ENCODE assay signal across 28 mouse cellular contexts in the genomic region with DNA sequence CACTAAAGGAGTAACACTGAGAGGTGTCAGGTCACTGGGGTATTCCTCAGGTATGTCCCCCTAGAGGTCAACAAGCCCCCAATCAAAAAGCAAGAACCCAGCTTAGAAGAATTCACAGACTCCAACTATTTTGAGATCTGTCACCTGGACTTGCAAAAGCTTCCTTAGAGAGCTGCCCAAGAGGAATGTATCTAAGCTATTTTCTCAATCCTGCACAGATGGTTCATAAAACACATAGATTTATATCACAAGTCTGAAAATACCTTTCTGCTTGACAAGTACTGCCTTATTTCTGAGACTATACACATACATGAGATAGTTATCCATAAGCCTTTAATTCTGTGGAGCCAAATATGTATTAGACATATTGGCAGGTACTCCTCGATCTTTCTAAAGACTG.
DNase-seq lines count a peak whose midpoint lies in the region; ATAC-seq and TF ChIP-seq lines count a peak whose summit lies in the region.
"Had no signal": no experiment of that assay in that cellular context is flagged by ENCODE, and none has a peak within 500 bp of the region (broad histone marks: within the 10 kb centered on the region; RNA-seq: fewer than 3 reads in every experiment).

No protein-coding gene starts in this region.

- intact Hi-C loops in left cerebral cortex, adult 2 months (cut with DNase I) = no loop called here
- intact Hi-C loops in gastrocnemius, adult 2 months (cut with DNase I) = no loop called here

- H3K9ac ChIP-seq in forebrain, embryonic 16.5 days (replicated peaks; ENCODE audit: low read depth, low read length) = no peak overlapping the region
- H3K9ac ChIP-seq in forebrain, embryonic 11.5 days (ENCODE audit: low read length) = no peak overlapping the region
- H3K9ac ChIP-seq: heart, embryonic 13.5 days; hindbrain, embryonic 14.5 days had no signal

- no peak for TF ChIP-seq POLR2A in cortical plate, adult 2 months (IDR thresholded peaks at IDR 0.05; ENCODE audit: extremely low read depth, insufficient read depth, low read length)

- H3K4me1 ChIP-seq in forebrain, embryonic 16.5 days (replicated peaks; ENCODE audit: control insufficient read depth, insufficient read depth, low read length) = no peaks in the 10 kb centered on the region; the same call in none of the 2 replicates
- no peaks in the 10 kb centered on the region for H3K4me1 ChIP-seq in forebrain, embryonic 11.5 days (replicated peaks; ENCODE audit: control insufficient read depth, insufficient read depth, low read length)
- peaks cover 5% of the 10 kb centered on the region for H3K4me1 ChIP-seq in cortical plate, adult 2 months (ENCODE audit: control insufficient read depth, insufficient read depth, low read length)
- H3K4me1 ChIP-seq: forebrain, embryonic 10.5 days; heart, embryonic 10.5 days; heart, embryonic 13.5 days had no signal

- no peak for TF ChIP-seq CTCF in left cerebral cortex, adult 2 months (IDR thresholded peaks at IDR 0.05)
- TF ChIP-seq CTCF in cortical plate, adult 2 months (IDR thresholded peaks at IDR 0.05; ENCODE audit: extremely low read depth, insufficient read depth, low read length) = no peak
- TF ChIP-seq CTCF in gastrocnemius, adult 2 months (IDR thresholded peaks at IDR 0.05) = no peak

- H3K27me3 ChIP-seq in forebrain, embryonic 16.5 days (replicated peaks; ENCODE audit: control insufficient read depth, insufficient read depth, low read length) = no peaks in the 10 kb centered on the region
- H3K27me3 ChIP-seq in forebrain, embryonic 11.5 days (ENCODE audit: control insufficient read depth, insufficient read depth, low read length) = no peaks in the 10 kb centered on the region
- H3K27me3 ChIP-seq: CH12.LX; heart, embryonic 13.5 days; Patski had no signal

- H3K27ac ChIP-seq in forebrain, embryonic 16.5 days (ENCODE audit: low read length) = no peak overlapping the region
- no peak overlapping the region for H3K27ac ChIP-seq in forebrain, embryonic 11.5 days (ENCODE audit: low read depth, low read length)
- peak overlapping the region; percentile 48 for H3K27ac ChIP-seq in left cerebral cortex, adult 2 months
- peak overlapping the region; percentile 35 for H3K27ac ChIP-seq in cortical plate, adult 2 months (ENCODE audit: insufficient read depth, low read length)
- H3K27ac ChIP-seq in gastrocnemius, adult 2 months = no peak overlapping the region
- H3K27ac ChIP-seq: forebrain, embryonic 10.5 days; heart, adult 2 months; heart, embryonic 10.5 days; heart, embryonic 13.5 days; hindbrain, embryonic 14.5 days; hindbrain, postnatal 0 days had no signal

- H3K4me2 ChIP-seq in forebrain, embryonic 16.5 days (ENCODE audit: low read length) = no peak overlapping the region
- no peak overlapping the region for H3K4me2 ChIP-seq in forebrain, embryonic 11.5 days (ENCODE audit: low read depth, low read length, severe bottlenecking)
- H3K4me2 ChIP-seq: heart, embryonic 13.5 days; hindbrain, embryonic 14.5 days had no signal

- 81% methylated on average over 1 of the region's 1 CpGs for WGBS in forebrain, embryonic 16.5 days
- 94% methylated on average over 1 of the region's 1 CpGs for WGBS in forebrain, embryonic 11.5 days

- DNase-seq in forebrain, embryonic 11.5 days (ENCODE audit: low spot score) = no peak
- DNase-seq in left cerebral cortex, adult 2 months (ENCODE audit: extremely low spot score in 1 of 2, low spot score in 2 of 2) = no peak
- DNase-seq in left cerebral cortex, adult 9 months (ENCODE audit: low spot score in 2 of 2) = no peak
- no peak for DNase-seq in gastrocnemius, adult 2 months
- DNase-seq: adrenal gland, adult 2 months; adrenal gland, postnatal 14 days; B cell, adult 2 months; cerebellum, adult 11-12 months; cerebellum, adult 8-10 months; cerebellum, postnatal 36 days; gastrocnemius, postnatal 10 days; gastrocnemius, postnatal 36 days; heart, adult 2 months; heart, postnatal 14 days; heart, postnatal 4 days; kidney, adult 18-20 months had no signal

- H3K9me3 ChIP-seq in forebrain, embryonic 16.5 days (ENCODE audit: control insufficient read depth, low read length) = no peaks in the 10 kb centered on the region
- no peaks in the 10 kb centered on the region for H3K9me3 ChIP-seq in forebrain, embryonic 11.5 days (ENCODE audit: control insufficient read depth, low read length)
- H3K9me3 ChIP-seq: forebrain, embryonic 10.5 days; G1E; heart, embryonic 10.5 days; heart, embryonic 13.5 days had no signal

- no peaks in the 10 kb centered on the region for H3K36me3 ChIP-seq in forebrain, embryonic 16.5 days (ENCODE audit: control insufficient read depth, insufficient read depth)
- no peaks in the 10 kb centered on the region for H3K36me3 ChIP-seq in forebrain, embryonic 11.5 days (ENCODE audit: control insufficient read depth, insufficient read depth, low read length)
- H3K36me3 ChIP-seq: forebrain, embryonic 10.5 days; G1E; heart, embryonic 10.5 days; heart, embryonic 13.5 days had no signal

- 0 out of 2 replicates have a peak, but pooled peaks have one; percentile 7 for ATAC-seq in forebrain, embryonic 16.5 days
- ATAC-seq in forebrain, embryonic 11.5 days (replicated peaks; ENCODE audit: low FRiP score) = no peak
- ATAC-seq: hindbrain, postnatal 0 days; inflammation-experienced regulatory T-cells, adult 6 months; intestine, embryonic 16.5 days; Patski had no signal

- no peak overlapping the region for H3K4me3 ChIP-seq in forebrain, embryonic 16.5 days (replicated peaks; ENCODE audit: low read length)
- no peak overlapping the region for H3K4me3 ChIP-seq in forebrain, embryonic 11.5 days (ENCODE audit: low read depth, low read length)
- no peak overlapping the region for H3K4me3 ChIP-seq in left cerebral cortex, adult 2 months
- H3K4me3 ChIP-seq in cortical plate, adult 2 months (ENCODE audit: insufficient read depth, low read length) = no peak overlapping the region
- H3K4me3 ChIP-seq in gastrocnemius, adult 2 months = no peak overlapping the region
- H3K4me3 ChIP-seq: forebrain, embryonic 10.5 days; heart, adult 2 months; heart, embryonic 10.5 days; heart, embryonic 13.5 days had no signal

Comparison
In these comparisons a context has a peak if more than half of its experiments do, and no peak if none do; other contexts are left out.
1. H3K27ac ChIP-seq: peak in left cerebral cortex, adult 2 months (single experiment) and cortical plate, adult 2 months (single experiment); none in forebrain, embryonic 16.5 days (single experiment), forebrain, embryonic 11.5 days (single experiment) and gastrocnemius, adult 2 months (single experiment).